Mouse (Mus musculus): Measurements from ENCODE around the gene Bmp8b.

DNA sequence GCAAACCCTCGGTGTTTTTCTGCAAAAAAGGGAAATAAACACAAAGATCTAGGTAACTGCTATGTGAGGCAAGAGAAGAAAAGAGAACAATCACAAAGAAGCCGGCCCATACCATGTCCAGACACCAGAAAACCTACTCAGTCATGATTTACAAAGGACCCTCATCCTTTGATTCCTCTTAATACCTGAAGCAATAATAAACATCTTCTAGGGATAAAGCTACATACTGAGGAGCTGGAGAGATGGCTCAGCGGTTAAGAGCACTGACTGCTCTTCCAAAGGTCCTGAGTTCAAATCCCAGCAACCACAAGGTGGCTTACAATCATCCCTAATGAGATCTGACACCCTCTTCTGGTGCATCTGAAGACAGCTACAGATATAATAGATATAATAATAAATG, 32.6 kb downstream of the Bmp8b start:
- no peak for TF ChIP-seq EP300 (IDR thresholded peaks at IDR 0.05; ENCODE audit: insufficient read depth, low read depth, low read length)
- no peak for TF ChIP-seq CTCF (IDR thresholded peaks at IDR 0.05)

Measured in heart, adult 2 months (tissue).